Mouse (Mus musculus): ENCODE data around the gene Usp21.
"Not testable (repeated sequence)": the region's sequence is repeated elsewhere in the genome, so short reads cannot be mapped to it uniquely, and the experiment has no call there.

The Usp21 gene

GRCm38 (mm10) chr1:171241952-171242351, 45.8 kb downstream of the Usp21 start:
- in situ Hi-C loops (cut with MboI) = not testable (repeated sequence)

GRCm38 (mm10) chr1:171240911-171241310, 46.9 kb downstream of the Usp21 start:
- in situ Hi-C loops (cut with MboI) = no loop called here

GRCm38 (mm10) chr1:171239992-171240744, 47.6 kb downstream of the Usp21 start:
- in situ Hi-C loops (cut with MboI) = no loop called here

- in situ Hi-C loops (cut with MboI) = no loop called here
Observed at GRCm38 (mm10) chr1:171238463-171238862, 49.3 kb downstream of the Usp21 start.

- in situ Hi-C loops (cut with MboI) = no loop called here
Observed at GRCm38 (mm10) chr1:171237438-171237837, 50.4 kb downstream of the Usp21 start.

- in situ Hi-C loops (cut with MboI) = no loop called here
Observed at GRCm38 (mm10) chr1:171235791-171236190, 52.0 kb downstream of the Usp21 start.

- in situ Hi-C loops (cut with MboI) = no loop called here
Observed at GRCm38 (mm10) chr1:171234538-171234937, 53.3 kb downstream of the Usp21 start.

GRCm38 (mm10) chr1:171234126-171234525, 53.7 kb downstream of the Usp21 start, which contains the start of gene Fcer1g:
Gene Fcer1g, minus strand, starts transcription at chr1:171234365.
- in situ Hi-C loops (cut with MboI) = no loop called here

- in situ Hi-C loops (cut with MboI) = no loop called here
Observed at GRCm38 (mm10) chr1:171232800-171233730, 54.7 kb downstream of the Usp21 start.

GRCm38 (mm10) chr1:171232348-171232747, 55.4 kb downstream of the Usp21 start:
- in situ Hi-C loops (cut with MboI) = no loop called here
